Mouse (Mus musculus) hindbrain, embryonic 10.5 days (tissue): Measurements from ENCODE around the gene Tbc1d10a. TPM values are rescaled to one million over a fixed set of nuclear protein-coding genes. Genes with fewer than 3 reads are reported as not detected.

Experiments
- DNase-seq: peaks from one replicate; pipeline ENCODE4 v3.0.0-alpha.2; 2017; ENCODE audit warnings: low spot score
- H3K27ac ChIP-seq: fragments of 300-500 bp; sonication (generic); 2 replicates; pipeline ENCODE4 v1.5.1; 2016; ENCODE audit warnings: mild to moderate bottlenecking, moderate library complexity
- H3K27me3 ChIP-seq: fragments of 300-500 bp; sonication (generic); 2 replicates; pipeline ENCODE4 v1.6.1; 2016; ENCODE audit warnings: mild to moderate bottlenecking; ENCODE audit not compliant: poor library complexity, insufficient read depth, severe bottlenecking
- H3K36me3 ChIP-seq: fragments of 300-500 bp; sonication (generic); 2 replicates; pipeline ENCODE4 v1.6.1; 2016; ENCODE audit warnings: mild to moderate bottlenecking, moderate library complexity
- H3K4me1 ChIP-seq: fragments of 300-500 bp; sonication (generic); replicated peaks from 2 replicates; pipeline ENCODE4 v1.6.1; 2016; ENCODE audit warnings: mild to moderate bottlenecking
- H3K4me3 ChIP-seq: fragments of 300-500 bp; sonication (generic); 2 replicates; pipeline ENCODE4 v1.5.1; 2016; ENCODE audit warnings: mild to moderate bottlenecking, moderate library complexity
- H3K9me3 ChIP-seq: fragments of 300-500 bp; sonication (generic); 2 replicates; pipeline ENCODE4 v1.6.1; 2016; ENCODE audit warnings: mild to moderate bottlenecking, moderate library complexity
- WGBS: fragments of 180-500 bp; shearing (Covaris S2); methylation state at CpG from one replicate; pipeline ENCODE4 v1.1.7; 2016; 5-methylcytosine and 5-hydroxymethylcytosine counted together
- polyA plus RNA-seq: library from polyadenylated mRNA; unstranded; fragments of >200 nt; fragmentation: Nextera tagmentation; extraction: Ambion mirVana; gene quantifications from 2 replicates; pipeline ENCODE4 v1.2.1, GENCODE M21; 2016

Tbc1d10a gene
- polyA plus RNA-seq, 1 experiment from 2014 or later, result 29.4 TPM

DNA sequence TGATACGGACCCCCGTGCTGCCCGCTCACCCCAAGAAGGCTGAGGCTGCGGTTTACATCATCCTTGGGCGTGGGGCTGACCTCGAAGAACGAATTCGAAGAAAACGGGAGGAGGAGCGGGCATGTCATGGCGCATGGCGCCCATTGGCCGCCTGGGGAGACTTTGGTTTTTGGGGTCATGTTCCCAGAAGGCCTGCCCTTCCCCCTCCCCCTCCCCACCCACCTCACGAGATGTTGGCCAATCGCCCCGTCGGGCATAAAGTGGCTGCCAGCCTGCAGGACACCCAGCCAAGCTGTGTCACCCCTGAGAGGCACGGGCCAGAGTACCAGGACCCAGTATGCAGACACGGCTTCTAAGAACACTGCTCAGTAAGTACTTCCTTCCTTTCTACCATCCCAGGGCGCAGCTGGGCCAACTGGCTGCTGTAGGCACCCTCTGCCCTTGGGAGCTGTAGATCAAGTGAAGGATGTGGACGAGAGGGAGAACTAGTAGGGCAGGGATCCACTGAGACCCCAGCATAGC, 50.0 kb downstream of the Tbc1d10a start:
- no peak overlapping the region for H3K4me3 ChIP-seq
- no peak for DNase-seq
- no peaks in the 10 kb centered on the region for H3K4me1 ChIP-seq
- no peaks in the 10 kb centered on the region for H3K9me3 ChIP-seq
- no peak overlapping the region for H3K27ac ChIP-seq
- 89% methylated on average over 21 of the region's 21 CpGs for WGBS
- H3K36me3 ChIP-seq, result no peaks in the 10 kb centered on the region
- no peaks in the 10 kb centered on the region for H3K27me3 ChIP-seq

DNA sequence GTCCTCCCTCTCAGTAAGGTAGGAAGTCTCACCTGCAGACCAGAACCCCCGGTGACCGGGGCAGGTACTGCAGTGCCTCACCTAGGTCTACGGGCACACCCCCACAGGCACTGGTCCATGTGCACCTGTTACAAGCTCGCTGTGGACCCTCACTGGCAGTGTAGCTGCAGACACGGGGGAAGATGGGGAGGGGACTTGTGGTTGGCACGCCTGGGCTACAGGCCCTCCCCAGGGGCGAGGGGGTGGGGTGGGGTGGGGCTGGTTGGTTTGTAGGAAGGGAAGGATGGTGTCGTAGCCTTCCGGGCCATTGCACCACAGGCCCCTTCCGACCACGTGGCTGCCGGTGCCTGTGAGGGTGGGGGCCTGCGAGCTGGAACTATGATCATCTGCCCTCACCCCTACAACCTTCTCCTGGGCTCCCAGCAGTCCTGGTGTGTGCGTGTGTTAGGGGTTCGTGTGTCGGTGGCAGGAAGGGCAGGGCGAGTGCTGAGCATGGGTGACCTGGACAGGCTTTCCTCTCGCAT, 50.9 kb downstream of the Tbc1d10a start:
- H3K27me3 ChIP-seq, result no peaks in the 10 kb centered on the region
- DNase-seq, result no peak
- no peaks in the 10 kb centered on the region for H3K9me3 ChIP-seq
- no peaks in the 10 kb centered on the region for H3K4me1 ChIP-seq
- no peak overlapping the region for H3K4me3 ChIP-seq
- H3K36me3 ChIP-seq, result no peaks in the 10 kb centered on the region
- WGBS, result 87% methylated on average over 18 of the region's 18 CpGs
- no peak overlapping the region for H3K27ac ChIP-seq

DNA sequence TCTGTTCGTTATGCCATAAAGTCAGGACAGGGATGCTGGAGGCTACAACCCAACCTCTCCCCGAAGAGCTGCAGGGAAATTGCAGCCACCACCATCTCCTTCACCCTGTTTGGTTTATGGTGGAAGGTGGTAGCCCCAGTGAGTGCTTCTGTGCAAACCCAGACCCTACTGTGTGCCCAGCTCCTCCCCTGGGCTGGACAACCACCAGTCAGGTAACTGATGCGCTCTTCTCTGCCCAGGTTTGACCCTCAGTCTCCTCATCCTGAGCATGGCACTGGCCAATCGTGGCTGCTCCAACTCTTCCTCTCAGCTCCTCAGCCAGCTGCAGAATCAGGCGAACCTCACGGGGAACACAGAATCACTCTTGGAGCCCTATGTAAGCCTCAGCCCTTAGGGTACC, 51.6 kb downstream of the Tbc1d10a start:
- Histone ChIP-seq H3K27me3 (no peaks in the 10 kb centered on the region), H3K27ac (no peak overlapping the region), H3K9me3 (no peaks in the 10 kb centered on the region), H3K36me3 (no peaks in the 10 kb centered on the region), H3K4me3 (no peak overlapping the region), H3K4me1 (no peaks in the 10 kb centered on the region)
- no peak for DNase-seq
- 91% methylated on average over 6 of the region's 6 CpGs for WGBS

DNA sequence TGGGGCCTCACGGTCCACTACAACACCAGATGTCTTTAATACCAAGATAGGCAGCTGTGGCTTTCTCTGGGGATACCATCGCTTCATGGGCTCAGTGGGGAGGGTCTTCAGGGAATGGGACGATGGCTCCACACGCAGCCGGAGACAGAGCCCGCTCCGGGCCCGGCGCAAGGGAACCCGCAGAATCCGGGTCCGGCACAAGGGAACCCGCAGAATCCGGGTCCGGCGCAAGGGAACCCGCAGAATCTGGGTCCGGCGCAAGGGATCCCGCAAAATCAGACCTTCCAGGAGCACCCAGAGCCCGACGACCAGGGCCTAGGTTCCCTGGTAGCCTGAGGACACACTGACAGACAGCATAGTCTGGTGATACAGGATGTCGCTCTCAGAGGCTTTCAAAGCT, 53.1 kb downstream of the Tbc1d10a start:
- Histone ChIP-seq H3K36me3 (no peaks in the 10 kb centered on the region), H3K9me3 (no peaks in the 10 kb centered on the region), H3K4me3 (no peak overlapping the region), H3K4me1 (no peaks in the 10 kb centered on the region), H3K27ac (no peak overlapping the region), H3K27me3 (no peaks in the 10 kb centered on the region)
- 94% methylated on average over 23 of the region's 23 CpGs for WGBS
- DNase-seq, result no peak

DNA sequence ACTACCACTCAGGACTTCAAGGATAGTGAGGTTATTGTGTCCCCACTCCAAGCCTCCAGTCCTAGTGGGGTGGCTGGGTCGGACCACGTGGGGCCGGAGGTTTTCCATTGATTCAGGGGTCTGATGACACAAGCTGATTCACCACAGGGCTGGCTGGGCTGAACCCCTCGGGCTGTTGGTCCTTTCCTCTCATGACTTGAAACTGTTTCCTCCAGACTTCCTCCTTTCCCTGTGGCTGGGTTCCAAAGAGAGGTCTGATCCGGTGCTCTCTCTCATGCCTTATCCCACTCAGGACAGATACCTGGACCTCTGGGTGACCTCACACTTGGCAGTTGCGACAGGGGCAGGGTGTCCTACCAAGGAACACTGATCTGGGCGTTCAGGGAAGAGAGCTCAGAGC, 53.6 kb downstream of the Tbc1d10a start:
- H3K9me3 ChIP-seq, result no peaks in the 10 kb centered on the region
- H3K4me3 ChIP-seq, result no peak overlapping the region
- no peaks in the 10 kb centered on the region for H3K27me3 ChIP-seq
- WGBS, result 81% methylated on average over 7 of the region's 7 CpGs
- no peak overlapping the region for H3K27ac ChIP-seq
- H3K4me1 ChIP-seq, result no peaks in the 10 kb centered on the region
- no peaks in the 10 kb centered on the region for H3K36me3 ChIP-seq
- no peak for DNase-seq

DNA sequence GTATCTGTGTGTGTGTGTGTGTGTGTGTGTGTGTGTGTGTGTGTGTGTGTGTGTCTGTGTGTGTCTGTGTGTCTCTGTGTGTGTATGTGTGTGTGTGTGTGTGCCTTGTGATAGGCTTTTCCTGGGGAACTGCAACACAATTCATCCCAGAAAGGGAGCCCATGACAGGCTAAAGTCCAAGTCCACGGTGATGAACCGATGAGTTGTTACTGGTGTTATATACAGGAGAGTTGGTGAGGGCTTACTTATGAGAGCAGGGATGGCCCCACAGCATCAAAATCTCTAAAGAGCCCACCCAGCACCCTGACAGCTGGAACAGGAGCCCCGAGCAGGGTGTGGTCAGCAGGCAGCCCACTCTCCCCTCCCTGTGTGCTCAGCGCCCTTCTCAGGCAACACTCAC, 54.6 kb downstream of the Tbc1d10a start:
- 80% methylated on average over 4 of the region's 4 CpGs for WGBS
- no peak overlapping the region for H3K27ac ChIP-seq

DNA sequence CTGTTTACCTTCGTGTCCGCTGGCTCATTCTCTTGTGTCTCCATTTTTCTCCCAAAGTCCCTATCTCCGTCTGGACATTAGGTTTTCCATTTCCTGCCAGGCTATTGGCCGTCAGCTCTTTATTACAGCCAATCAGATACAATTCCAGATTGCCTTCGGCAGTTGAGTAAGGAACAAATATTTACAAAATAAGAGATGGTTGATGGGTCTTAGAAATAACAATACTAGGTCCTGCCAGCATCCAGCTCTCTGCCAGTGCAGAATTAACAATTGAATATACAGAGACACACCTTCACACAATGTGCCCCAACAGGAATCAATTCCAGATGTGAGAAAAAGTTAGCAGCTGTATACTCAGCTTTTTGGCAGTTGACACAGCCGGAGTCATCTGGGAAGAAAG, 59.5 kb downstream of the Tbc1d10a start:
- Histone ChIP-seq H3K4me3 (no peak overlapping the region), H3K27ac (no peak overlapping the region), H3K4me1 (peaks cover 6% of the 10 kb centered on the region; the same call in 1 of the 2 replicates), H3K27me3 (no peaks in the 10 kb centered on the region), H3K9me3 (no peaks in the 10 kb centered on the region), H3K36me3 (no peaks in the 10 kb centered on the region)
- 75% methylated on average over 6 of the region's 6 CpGs for WGBS
- DNase-seq, result no peak

More for the DNA sequence above, 54.6 kb downstream of the Tbc1d10a start:
- DNase-seq, result no peak
- H3K27me3 ChIP-seq, result no peaks in the 10 kb centered on the region
- H3K4me1 ChIP-seq, result no peaks in the 10 kb centered on the region
- H3K9me3 ChIP-seq, result no peaks in the 10 kb centered on the region
- H3K4me3 ChIP-seq, result no peak overlapping the region
- no peaks in the 10 kb centered on the region for H3K36me3 ChIP-seq

DNA sequence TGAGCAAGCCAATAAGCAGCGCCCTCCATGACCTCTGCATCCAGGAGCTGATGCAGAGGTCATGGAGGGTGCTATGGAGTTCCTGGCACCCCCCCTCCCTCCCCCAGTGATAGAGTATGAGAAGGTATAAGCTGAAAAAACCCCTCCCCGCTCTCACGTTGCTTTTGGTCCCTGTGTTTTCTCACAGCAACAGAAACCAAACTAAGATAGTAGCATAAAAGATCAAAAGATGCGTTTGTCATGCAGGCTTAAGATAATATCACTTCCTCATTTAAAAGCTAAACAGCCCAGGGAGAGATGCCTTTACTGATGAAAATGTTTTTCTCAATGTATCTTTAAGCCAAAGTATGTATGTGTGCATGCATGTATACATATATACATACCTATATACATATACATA, 60.0 kb downstream of the Tbc1d10a start:
- no peaks in the 10 kb centered on the region for H3K36me3 ChIP-seq
- no peak overlapping the region for H3K4me3 ChIP-seq
- no peak overlapping the region for H3K27ac ChIP-seq
- H3K9me3 ChIP-seq, result no peaks in the 10 kb centered on the region
- WGBS, result 80% methylated on average over 4 of the region's 4 CpGs
- H3K4me1 ChIP-seq, result peaks cover 11% of the 10 kb centered on the region; the same call in 1 of the 2 replicates
- no peaks in the 10 kb centered on the region for H3K27me3 ChIP-seq
- DNase-seq, result no peak

DNA sequence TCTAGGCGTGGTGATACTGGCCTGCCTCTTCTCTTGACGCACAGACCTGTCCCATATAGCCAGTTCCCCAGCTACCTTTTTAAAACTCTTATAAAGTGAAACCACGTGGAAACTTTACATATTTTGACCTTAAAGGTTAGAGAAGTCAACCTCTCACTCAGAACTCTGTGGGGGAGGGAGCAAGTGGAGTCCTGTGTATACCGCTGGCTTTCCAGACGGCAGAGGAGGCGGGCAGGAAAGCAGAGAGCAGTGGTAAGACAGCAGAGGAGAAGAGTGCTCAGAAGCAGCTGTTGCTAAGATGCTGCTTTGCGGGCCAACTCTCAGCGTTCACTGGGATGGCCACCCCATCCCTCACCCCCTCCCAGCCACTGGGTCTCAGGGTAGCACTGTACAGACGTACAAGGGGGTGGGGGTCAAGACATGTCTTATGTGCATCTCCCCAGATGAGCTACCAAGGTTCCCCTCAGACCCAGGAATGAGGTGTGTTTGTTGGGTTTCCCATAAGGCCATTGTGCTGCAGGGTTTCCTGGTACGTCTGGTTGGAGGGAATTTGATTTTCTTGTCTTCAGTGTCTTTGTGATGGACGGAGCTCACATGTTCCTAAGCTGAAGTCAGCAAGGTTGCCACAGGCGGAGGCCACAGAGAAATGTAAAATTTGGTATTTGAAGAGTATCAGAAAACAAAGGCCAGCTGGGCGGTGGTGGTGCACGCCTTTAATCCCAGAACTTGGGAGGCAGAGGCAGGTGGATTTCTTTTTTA, 60.8 kb downstream of the Tbc1d10a start:
- Histone ChIP-seq H3K27ac (no peak overlapping the region), H3K27me3 (no peaks in the 10 kb centered on the region), H3K4me3 (no peak overlapping the region), H3K9me3 (no peaks in the 10 kb centered on the region), H3K4me1 (peaks cover 11% of the 10 kb centered on the region; the same call in 1 of the 2 replicates), H3K36me3 (no peaks in the 10 kb centered on the region)
- WGBS, result 75% methylated on average over 14 of the region's 14 CpGs
- no peak for DNase-seq

DNA sequence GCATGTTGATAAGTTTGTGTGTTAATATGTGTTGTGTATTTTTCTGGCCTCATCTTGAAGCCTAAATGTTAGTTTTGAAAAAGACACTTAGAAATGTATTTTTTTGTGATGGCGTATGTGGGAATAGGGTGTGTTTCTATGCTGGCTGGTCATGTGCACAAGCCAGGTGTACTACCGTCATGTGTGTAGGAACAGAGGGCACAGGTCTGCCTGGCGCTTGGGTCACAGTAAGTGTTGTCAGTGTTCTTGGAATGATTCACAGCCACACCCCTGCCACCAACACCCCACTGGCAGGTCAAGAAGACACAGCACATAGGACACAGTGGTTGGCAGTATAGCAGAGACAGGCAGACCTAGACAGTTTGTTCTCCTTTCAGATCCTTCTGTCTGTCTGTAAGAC, 62.6 kb downstream of the Tbc1d10a start:
- Histone ChIP-seq H3K36me3 (no peaks in the 10 kb centered on the region), H3K4me1 (peaks cover 11% of the 10 kb centered on the region; the same call in 1 of the 2 replicates), H3K27ac (no peak overlapping the region), H3K4me3 (no peak overlapping the region), H3K27me3 (no peaks in the 10 kb centered on the region), H3K9me3 (no peaks in the 10 kb centered on the region)
- DNase-seq, result no peak
- 91% methylated on average over 3 of the region's 3 CpGs for WGBS

DNA sequence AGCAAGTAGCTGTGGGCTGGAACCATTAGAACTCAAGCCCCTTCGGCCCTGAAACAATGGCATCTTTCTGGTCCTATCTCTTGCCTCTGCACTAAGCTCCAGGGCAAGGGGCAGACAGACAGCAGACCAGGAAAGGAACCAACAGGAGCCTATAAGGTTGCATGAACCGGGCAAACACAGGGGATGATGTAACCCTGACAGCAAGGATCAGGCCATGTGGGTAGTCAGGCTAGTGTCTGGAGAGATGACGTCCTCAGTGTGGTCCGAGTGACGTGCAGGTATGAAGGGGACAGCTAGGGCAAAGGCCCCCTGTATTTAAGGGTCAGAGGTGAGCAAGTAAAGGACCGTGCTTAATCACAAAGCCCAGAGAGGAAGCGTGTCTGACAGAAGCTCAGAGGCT, 63.7 kb downstream of the Tbc1d10a start:
- H3K27ac ChIP-seq, result no peak overlapping the region
- H3K9me3 ChIP-seq, result no peaks in the 10 kb centered on the region
- no peaks in the 10 kb centered on the region for H3K27me3 ChIP-seq
- DNase-seq, result no peak
- H3K36me3 ChIP-seq, result no peaks in the 10 kb centered on the region
- H3K4me3 ChIP-seq, result no peak overlapping the region
- H3K4me1 ChIP-seq, result peaks cover 11% of the 10 kb centered on the region; the same call in 1 of the 2 replicates
- WGBS, result 69% methylated on average over 7 of the region's 7 CpGs

DNA sequence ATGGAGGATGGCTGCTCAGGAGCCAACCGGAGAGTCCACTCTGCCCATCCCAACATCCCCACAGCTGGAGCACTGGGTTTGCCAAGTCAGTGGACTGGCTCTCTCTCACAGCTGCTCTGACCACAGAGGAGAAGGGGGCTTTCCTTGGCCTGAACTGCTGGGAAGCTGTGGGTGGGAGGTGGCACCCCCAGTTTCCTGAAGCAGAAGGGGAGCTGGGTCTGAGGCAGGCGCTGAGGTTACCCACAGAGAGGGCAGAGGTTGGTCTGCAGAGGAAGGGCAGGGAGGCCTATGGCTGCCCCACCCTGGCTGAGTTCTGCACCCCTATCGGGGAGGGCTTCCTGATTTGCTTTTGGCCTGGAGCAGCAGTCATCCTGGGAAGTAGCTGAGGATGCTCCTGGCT, 64.8 kb downstream of the Tbc1d10a start:
- WGBS, result 81% methylated on average over 3 of the region's 3 CpGs
- peaks cover 11% of the 10 kb centered on the region; the same call in 1 of the 2 replicates for H3K4me1 ChIP-seq
- no peak overlapping the region for H3K27ac ChIP-seq
- no peak for DNase-seq
- no peaks in the 10 kb centered on the region for H3K27me3 ChIP-seq
- no peaks in the 10 kb centered on the region for H3K36me3 ChIP-seq
- no peak overlapping the region for H3K4me3 ChIP-seq
- no peaks in the 10 kb centered on the region for H3K9me3 ChIP-seq

DNA sequence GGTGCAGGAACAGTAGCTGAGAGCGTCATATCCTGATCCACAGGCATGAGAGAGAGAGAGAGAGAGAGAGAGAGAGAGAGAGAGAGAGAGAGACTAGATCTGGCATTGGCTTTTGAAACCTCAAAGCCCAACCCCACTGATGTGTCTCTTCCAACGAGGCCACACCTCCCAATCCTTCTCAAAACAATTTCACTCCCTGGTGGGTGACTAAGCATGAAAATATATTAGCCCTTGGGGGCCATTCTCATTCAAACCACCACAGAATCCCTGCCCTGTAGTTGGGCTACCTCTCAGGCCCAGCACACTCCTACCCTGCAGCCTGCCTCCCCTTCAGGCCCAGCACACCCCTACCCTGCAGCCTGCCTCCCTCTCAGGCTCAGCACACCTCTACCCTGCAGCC, 66.3 kb downstream of the Tbc1d10a start:
- WGBS, result 63% methylated on average over 2 of the region's 2 CpGs
- DNase-seq, result no peak
- Histone ChIP-seq H3K27me3 (peaks cover 6% of the 10 kb centered on the region; the same call in 1 of the 2 replicates), H3K4me3 (no peak overlapping the region), H3K36me3 (no peaks in the 10 kb centered on the region), H3K9me3 (no peaks in the 10 kb centered on the region), H3K27ac (no peak overlapping the region), H3K4me1 (peaks cover 11% of the 10 kb centered on the region; the same call in 1 of the 2 replicates)
